Mouse (Mus musculus): ENCODE measurements around the gene AC109138.7. TPM values are rescaled to one million over a fixed set of nuclear protein-coding genes. Genes with fewer than 3 reads are reported as not detected.

Gene AC109138.7
- polyA plus RNA-seq, 1 experiment from 2014 or later = not detected

DNA sequence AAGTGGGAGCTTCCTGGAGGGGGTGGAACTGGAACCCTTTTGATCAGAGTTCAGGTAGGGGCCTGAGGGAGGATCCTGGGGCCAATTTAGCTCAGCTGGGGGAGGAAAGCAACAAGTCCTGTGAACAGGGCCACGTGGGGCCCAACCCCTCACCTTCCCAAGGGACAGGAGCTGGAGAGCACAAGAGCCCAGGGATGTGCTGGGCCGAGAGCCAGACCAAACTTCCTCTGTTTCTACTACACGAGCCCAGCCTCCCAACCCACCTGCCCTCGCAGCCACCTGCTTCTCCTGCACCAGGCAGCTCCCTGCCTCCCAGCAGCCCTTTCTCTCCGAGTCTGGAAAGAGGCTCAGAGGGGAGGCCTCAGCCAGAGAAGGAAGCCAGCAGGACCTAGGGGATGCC, 17.6 kb upstream of the AC109138.7 start:
- H3K27ac ChIP-seq (replicated peaks; ENCODE audit: low read depth, low read length) = no peak overlapping the region
- no peak overlapping the region for H3K4me3 ChIP-seq (ENCODE audit: low read depth, low read length)
- H3K9me3 ChIP-seq (ENCODE audit: control insufficient read depth, low read length) = no peaks in the 10 kb centered on the region
- peaks cover 19% of the 10 kb centered on the region for H3K4me1 ChIP-seq (ENCODE audit: control insufficient read depth, insufficient read depth, low read length)
- DNase-seq (ENCODE audit: low spot score) (peak; percentile 74), ATAC-seq (ENCODE audit: low read depth) (no peak)
- H3K36me3 ChIP-seq (ENCODE audit: control insufficient read depth, insufficient read depth, low read length) = peaks cover 69% of the 10 kb centered on the region
- H3K27me3 ChIP-seq (replicated peaks; ENCODE audit: control insufficient read depth, insufficient read depth, low read length) = no peaks in the 10 kb centered on the region
- no peak overlapping the region for H3K4me2 ChIP-seq (ENCODE audit: low read depth, low read length)
- H3K9ac ChIP-seq (ENCODE audit: low read depth, low read length) = no peak overlapping the region
- WGBS = 13% methylated on average over 5 of the region's 5 CpGs

GRCm38 (mm10) chr19:4197180-4197579, 17.0 kb upstream of the AC109138.7 start:
- no peak overlapping the region for H3K4me3 ChIP-seq (ENCODE audit: low read depth, low read length)
- no peak for ATAC-seq (ENCODE audit: low read depth)
- no peak overlapping the region for H3K9ac ChIP-seq (ENCODE audit: low read depth, low read length)
- no peaks in the 10 kb centered on the region for H3K9me3 ChIP-seq (ENCODE audit: control insufficient read depth, low read length)
- no peaks in the 10 kb centered on the region for H3K27me3 ChIP-seq (replicated peaks; ENCODE audit: control insufficient read depth, insufficient read depth, low read length)
- DNase-seq (ENCODE audit: low spot score) = no peak
- H3K4me1 ChIP-seq (ENCODE audit: control insufficient read depth, insufficient read depth, low read length) = peaks cover 23% of the 10 kb centered on the region
- no peak overlapping the region for H3K27ac ChIP-seq (replicated peaks; ENCODE audit: low read depth, low read length)
- H3K4me2 ChIP-seq (ENCODE audit: low read depth, low read length) = no peak overlapping the region
- WGBS = 58% methylated on average over 3 of the region's 3 CpGs
- peaks cover 69% of the 10 kb centered on the region for H3K36me3 ChIP-seq (ENCODE audit: control insufficient read depth, insufficient read depth, low read length)

DNA sequence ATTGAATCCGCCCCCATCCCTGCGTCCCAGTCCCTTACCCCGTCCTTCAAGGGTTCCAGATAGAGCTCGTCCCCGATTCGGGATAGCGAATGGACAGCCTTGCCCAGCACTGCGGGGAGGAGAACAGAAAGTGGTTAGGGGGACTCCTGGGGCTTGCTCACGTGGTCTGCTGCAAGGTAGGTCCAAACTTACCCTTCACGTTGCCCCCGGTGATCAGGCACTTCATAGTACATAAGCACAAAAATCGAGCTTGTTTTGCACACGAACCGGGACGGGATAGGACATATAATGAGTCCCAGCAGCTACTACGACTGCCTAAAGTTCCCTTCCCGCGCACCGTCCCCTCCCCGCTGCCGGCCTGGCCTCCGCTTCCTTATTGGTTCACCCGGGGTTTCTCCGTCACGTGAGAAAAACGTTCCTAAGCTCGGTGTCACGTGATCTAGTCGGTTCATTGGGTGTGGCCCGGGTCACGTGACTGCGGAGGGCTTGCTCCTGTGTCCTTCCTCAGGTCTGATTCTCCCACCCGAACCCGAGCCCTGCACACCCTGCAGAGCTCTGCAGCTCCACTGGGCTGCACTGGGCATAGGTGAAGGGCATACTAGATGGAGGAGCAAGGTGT, 12.8 kb upstream of the AC109138.7 start, which contains the start of gene Rad9a:
Gene Rad9a (minus strand): TSS at position 372 of the 619 bp plus-strand sequence.
- Histone ChIP-seq H3K4me1 (ENCODE audit: control insufficient read depth, insufficient read depth, low read length) (peaks cover 14% of the 10 kb centered on the region), H3K27ac (replicated peaks; ENCODE audit: low read depth, low read length) (peak within 1 kb of the TSS; percentile 58; the same call in 1 of the 2 replicates), H3K9ac (ENCODE audit: low read depth, low read length) (peak within 1 kb of the TSS; percentile 74), H3K4me3 (ENCODE audit: low read depth, low read length) (peak within 1 kb of the TSS; percentile 61), H3K4me2 (ENCODE audit: low read depth, low read length) (peak within 1 kb of the TSS; percentile 92), H3K36me3 (ENCODE audit: control insufficient read depth, insufficient read depth, low read length) (peaks cover 38% of the 10 kb centered on the region), H3K9me3 (ENCODE audit: control insufficient read depth, low read length) (no peaks in the 10 kb centered on the region), H3K27me3 (replicated peaks; ENCODE audit: control insufficient read depth, insufficient read depth, low read length) (no peaks in the 10 kb centered on the region)
- peak; percentile 77 for ATAC-seq (ENCODE audit: low read depth)
- 0% methylated on average over 33 of the region's 34 CpGs for WGBS
- DNase-seq (ENCODE audit: low spot score) = peak; percentile 99

GRCm38 (mm10) chr19:4202149-4202548, 12.0 kb upstream of the AC109138.7 start:
- no peaks in the 10 kb centered on the region for H3K9me3 ChIP-seq (ENCODE audit: control insufficient read depth, low read length)
- ATAC-seq (ENCODE audit: low read depth) (no peak), DNase-seq (ENCODE audit: low spot score) (no peak)
- H3K27ac ChIP-seq (replicated peaks; ENCODE audit: low read depth, low read length) = no peak overlapping the region
- peaks cover 14% of the 10 kb centered on the region for H3K4me1 ChIP-seq (ENCODE audit: control insufficient read depth, insufficient read depth, low read length)
- peak overlapping the region; percentile 61 for H3K4me3 ChIP-seq (ENCODE audit: low read depth, low read length)
- peak overlapping the region; percentile 92 for H3K4me2 ChIP-seq (ENCODE audit: low read depth, low read length)
- peak overlapping the region; percentile 74 for H3K9ac ChIP-seq (ENCODE audit: low read depth, low read length)
- H3K27me3 ChIP-seq (replicated peaks; ENCODE audit: control insufficient read depth, insufficient read depth, low read length) = no peaks in the 10 kb centered on the region
- peaks cover 31% of the 10 kb centered on the region for H3K36me3 ChIP-seq (ENCODE audit: control insufficient read depth, insufficient read depth, low read length)
- WGBS = 21% methylated on average over 7 of the region's 7 CpGs

DNA sequence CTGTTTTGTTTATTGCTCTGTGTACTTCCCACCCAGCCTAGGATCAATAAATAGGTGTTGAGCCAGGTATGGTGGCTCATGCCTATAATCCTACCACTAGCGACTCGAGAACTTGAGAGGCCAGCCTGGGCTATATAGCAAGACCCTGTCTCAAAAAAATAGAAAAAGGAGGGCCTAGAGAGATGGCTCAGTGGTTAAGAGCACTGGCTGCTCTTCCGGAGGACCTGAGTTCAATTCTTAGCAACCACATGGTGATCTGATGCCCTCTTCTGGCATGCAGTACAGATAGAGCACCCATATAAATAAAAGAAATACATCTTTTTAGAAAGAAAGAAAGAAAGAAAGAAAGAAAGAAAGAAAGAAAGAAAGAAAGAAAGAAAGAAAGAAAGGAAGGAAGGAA, 11.0 kb upstream of the AC109138.7 start:
- ATAC-seq (ENCODE audit: low read depth) (no peak), DNase-seq (ENCODE audit: low spot score) (no peak)
- no peak overlapping the region for H3K27ac ChIP-seq (replicated peaks; ENCODE audit: low read depth, low read length)
- WGBS = 61% methylated on average over 3 of the region's 3 CpGs
- peaks cover 14% of the 10 kb centered on the region for H3K4me1 ChIP-seq (ENCODE audit: control insufficient read depth, insufficient read depth, low read length)
- H3K27me3 ChIP-seq (replicated peaks; ENCODE audit: control insufficient read depth, insufficient read depth, low read length) = no peaks in the 10 kb centered on the region
- no peak overlapping the region for H3K9ac ChIP-seq (ENCODE audit: low read depth, low read length)
- no peaks in the 10 kb centered on the region for H3K9me3 ChIP-seq (ENCODE audit: control insufficient read depth, low read length)
- H3K4me3 ChIP-seq (ENCODE audit: low read depth, low read length) = no peak overlapping the region
- H3K36me3 ChIP-seq (ENCODE audit: control insufficient read depth, insufficient read depth, low read length) = peaks cover 22% of the 10 kb centered on the region
- H3K4me2 ChIP-seq (ENCODE audit: low read depth, low read length) = no peak overlapping the region

- Histone ChIP-seq H3K36me3 (ENCODE audit: control insufficient read depth, insufficient read depth, low read length) (peaks cover 16% of the 10 kb centered on the region), H3K4me1 (ENCODE audit: control insufficient read depth, insufficient read depth, low read length) (peaks cover 14% of the 10 kb centered on the region), H3K27me3 (replicated peaks; ENCODE audit: control insufficient read depth, insufficient read depth, low read length) (no peaks in the 10 kb centered on the region), H3K9me3 (ENCODE audit: control insufficient read depth, low read length) (no peaks in the 10 kb centered on the region), H3K4me2 (ENCODE audit: low read depth, low read length) (no peak overlapping the region), H3K4me3 (ENCODE audit: low read depth, low read length) (no peak overlapping the region), H3K9ac (ENCODE audit: low read depth, low read length) (no peak overlapping the region), H3K27ac (replicated peaks; ENCODE audit: low read depth, low read length) (no peak overlapping the region)
- 61% methylated on average over 13 of the region's 13 CpGs for WGBS
- ATAC-seq (ENCODE audit: low read depth) (no peak), DNase-seq (ENCODE audit: low spot score) (no peak)
These were observed 10.4 kb upstream of the AC109138.7 start for GRCm38 (mm10) chr19:4203604-4204326.

- H3K9me3 ChIP-seq (ENCODE audit: control insufficient read depth, low read length) = no peaks in the 10 kb centered on the region
- H3K4me3 ChIP-seq (ENCODE audit: low read depth, low read length) = no peak overlapping the region
- H3K27ac ChIP-seq (replicated peaks; ENCODE audit: low read depth, low read length) = no peak overlapping the region
- WGBS = 60% methylated on average over 4 of the region's 4 CpGs
- peaks cover 14% of the 10 kb centered on the region for H3K4me1 ChIP-seq (ENCODE audit: control insufficient read depth, insufficient read depth, low read length)
- no peak for ATAC-seq (ENCODE audit: low read depth)
- H3K27me3 ChIP-seq (replicated peaks; ENCODE audit: control insufficient read depth, insufficient read depth, low read length) = no peaks in the 10 kb centered on the region
- peaks cover 5% of the 10 kb centered on the region; the same call in 1 of the 2 replicates for H3K36me3 ChIP-seq (ENCODE audit: control insufficient read depth, insufficient read depth, low read length)
- H3K9ac ChIP-seq (ENCODE audit: low read depth, low read length) = no peak overlapping the region
- no peak for DNase-seq (ENCODE audit: low spot score)
- H3K4me2 ChIP-seq (ENCODE audit: low read depth, low read length) = no peak overlapping the region
These were observed 9.3 kb upstream of the AC109138.7 start for GRCm38 (mm10) chr19:4204889-4205288.

GRCm38 (mm10) chr19:4206971-4207370, 7.2 kb upstream of the AC109138.7 start:
- DNase-seq (ENCODE audit: low spot score) (no peak), ATAC-seq (ENCODE audit: low read depth) (0 out of 2 replicates have a peak, but pooled peaks have one; percentile 50)
- 0% methylated on average over 2 of the region's 2 CpGs for WGBS
- Histone ChIP-seq H3K36me3 (ENCODE audit: control insufficient read depth, insufficient read depth, low read length) (no peaks in the 10 kb centered on the region), H3K9ac (ENCODE audit: low read depth, low read length) (no peak overlapping the region), H3K27me3 (replicated peaks; ENCODE audit: control insufficient read depth, insufficient read depth, low read length) (no peaks in the 10 kb centered on the region), H3K4me1 (ENCODE audit: control insufficient read depth, insufficient read depth, low read length) (peaks cover 7% of the 10 kb centered on the region; the same call in 1 of the 2 replicates), H3K9me3 (ENCODE audit: control insufficient read depth, low read length) (no peaks in the 10 kb centered on the region), H3K4me3 (ENCODE audit: low read depth, low read length) (no peak overlapping the region), H3K27ac (replicated peaks; ENCODE audit: low read depth, low read length) (no peak overlapping the region), H3K4me2 (ENCODE audit: low read depth, low read length) (no peak overlapping the region)
